Mouse (Mus musculus) right cerebral cortex, postnatal 4 days (tissue): ENCODE results near the gene Numbl.
"Not testable (repeated sequence)": the region's sequence is repeated elsewhere in the genome, so short reads cannot be mapped to it uniquely, and the experiment has no call there.

Experiments used
- DNase-seq: peaks from one replicate; pipeline ENCODE4 v3.0.0-alpha.2; 2022

The Numbl gene

GRCm38 (mm10) chr7:27258205-27258899 lies at the start of gene Numbl:
Gene Numbl, plus strand, starts transcription at chr7:27258433.
- DNase-seq = peak; percentile 99

- DNase-seq = no peak
Measured at GRCm38 (mm10) chr7:27212626-27213025, 45.6 kb upstream of the Numbl start.

- DNase-seq = no peak
Measured at GRCm38 (mm10) chr7:27218586-27218985, 39.6 kb upstream of the Numbl start.

- DNase-seq = no peak
Measured at GRCm38 (mm10) chr7:27219937-27220336, 38.3 kb upstream of the Numbl start.

GRCm38 (mm10) chr7:27221939-27222338 lies 36.3 kb upstream of the Numbl start:
- no peak for DNase-seq

GRCm38 (mm10) chr7:27222538-27222937 lies 35.7 kb upstream of the Numbl start:
- no peak for DNase-seq

- DNase-seq = no peak
Measured at GRCm38 (mm10) chr7:27224877-27225575, 33.2 kb upstream of the Numbl start.

GRCm38 (mm10) chr7:27227276-27227675 lies 31.0 kb upstream of the Numbl start:
- no peak for DNase-seq

- DNase-seq = no peak
Measured at GRCm38 (mm10) chr7:27227676-27228075, 30.6 kb upstream of the Numbl start.

- peak; percentile 84 for DNase-seq
Measured at GRCm38 (mm10) chr7:27228281-27228821, 29.9 kb upstream of the Numbl start, which contains the start of gene Itpkc. Gene Itpkc, minus strand, starts transcription at chr7:27228661.

GRCm38 (mm10) chr7:27228865-27229264 lies 29.4 kb upstream of the Numbl start:
- no peak for DNase-seq

- no peak for DNase-seq
Measured at GRCm38 (mm10) chr7:27230781-27231180, 27.5 kb upstream of the Numbl start.

GRCm38 (mm10) chr7:27231693-27232331 lies 26.4 kb upstream of the Numbl start:
- peak; percentile 38 for DNase-seq

GRCm38 (mm10) chr7:27232781-27233281 lies 25.4 kb upstream of the Numbl start, which contains the start of gene Coq8b:
Gene Coq8b, plus strand, starts transcription at chr7:27233023.
- DNase-seq = peak; percentile 85

- DNase-seq = no peak
Measured at GRCm38 (mm10) chr7:27233300-27233699, 24.9 kb upstream of the Numbl start.

- no peak for DNase-seq
Measured at GRCm38 (mm10) chr7:27235726-27236125, 22.5 kb upstream of the Numbl start.

GRCm38 (mm10) chr7:27237527-27237926 lies 20.7 kb upstream of the Numbl start:
- DNase-seq = no peak

GRCm38 (mm10) chr7:27238568-27238967 lies 19.7 kb upstream of the Numbl start:
- DNase-seq = no peak

- no peak for DNase-seq
Measured at GRCm38 (mm10) chr7:27243211-27243610, 15.0 kb upstream of the Numbl start.

- not testable (repeated sequence) for DNase-seq
Measured at GRCm38 (mm10) chr7:27244088-27244487, 14.1 kb upstream of the Numbl start.

GRCm38 (mm10) chr7:27249146-27249545 lies 9.1 kb upstream of the Numbl start:
- DNase-seq = no peak

GRCm38 (mm10) chr7:27249928-27250327 lies 8.3 kb upstream of the Numbl start:
- no peak for DNase-seq

- DNase-seq = no peak
Measured at GRCm38 (mm10) chr7:27251946-27252345, 6.3 kb upstream of the Numbl start.
